Mouse (Mus musculus): Measurements from ENCODE around the gene BC061212. TPM values are rescaled to one million over a fixed set of nuclear protein-coding genes. Genes with fewer than 3 reads are reported as not detected.
"Not testable (repeated sequence)": the region's sequence is repeated elsewhere in the genome, so short reads cannot be mapped to it uniquely, and the experiment has no call there.

Gene BC061212
- not detected in 2 replicates for polyA plus RNA-seq (2016; fragmentation: Nextera tagmentation; extraction: Ambion mirVana)

DNA sequence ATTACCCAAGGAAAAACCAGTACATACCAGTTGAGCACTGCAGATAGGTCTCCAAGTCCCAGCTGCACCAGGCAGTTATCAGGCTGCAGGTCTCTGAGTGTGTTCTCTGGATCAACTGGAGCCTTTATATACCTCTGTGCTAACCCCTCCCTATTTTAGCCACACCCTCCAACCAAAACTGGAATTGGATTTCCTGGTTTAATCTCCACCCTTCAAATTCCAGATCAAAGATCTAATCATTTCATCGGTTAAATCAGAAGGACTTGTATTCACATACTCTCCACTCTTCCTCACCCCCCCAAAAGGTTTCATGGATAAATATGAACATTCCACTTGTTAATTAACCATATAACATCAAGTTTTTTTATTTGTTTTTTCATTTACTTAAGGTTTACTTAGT, at the start of gene BC061212:
Gene BC061212 (minus strand): TSS at position 101 of the 400 bp plus-strand sequence.
- not testable (repeated sequence) for H3K27me3 ChIP-seq (replicated peaks); H3K27ac ChIP-seq; ATAC-seq; H3K9me3 ChIP-seq (replicated peaks); H3K36me3 ChIP-seq; H3K4me2 ChIP-seq; H3K9ac ChIP-seq; H3K4me1 ChIP-seq; H3K4me3 ChIP-seq
- WGBS (ENCODE audit: insufficient replicate concordance) = no CpG with 5 or more reads among the region's 1 CpGs

DNA sequence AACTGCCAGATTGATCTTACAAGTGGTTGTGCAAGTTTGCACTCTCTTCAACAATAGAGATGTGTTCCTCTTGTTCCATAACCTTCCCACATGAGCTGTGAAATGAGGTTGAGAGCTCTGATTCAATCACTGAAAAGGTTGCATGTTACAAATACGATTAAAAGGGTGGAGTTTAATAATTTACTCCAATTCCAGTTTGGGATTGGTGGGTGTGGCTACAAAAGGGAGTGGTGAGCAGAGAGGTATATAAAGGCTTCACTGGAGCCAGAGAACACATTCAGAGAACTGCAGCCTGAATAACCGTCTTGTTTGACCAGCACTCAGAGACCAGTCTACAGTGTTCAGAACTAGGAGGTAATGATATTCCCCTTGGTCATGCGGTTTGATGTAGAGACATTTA, 5.7 kb upstream of the BC061212 start, which contains the start of gene Gm6351:
Gene Gm6351 (plus strand): TSS at position 301 of the 400 bp plus-strand sequence.
- not testable (repeated sequence) for H3K9ac ChIP-seq; H3K4me3 ChIP-seq; H3K27ac ChIP-seq; H3K36me3 ChIP-seq; H3K27me3 ChIP-seq (replicated peaks); H3K9me3 ChIP-seq (replicated peaks); H3K4me2 ChIP-seq; ATAC-seq; H3K4me1 ChIP-seq
- WGBS (ENCODE audit: insufficient replicate concordance) = no CpG with 5 or more reads among the region's 3 CpGs

Other genes starting within 250 kb of the BC061212 start
- gene Gm7792, start 226.8 kb downstream of the BC061212 start, polyA plus RNA-seq (2016; fragmentation: Nextera tagmentation; extraction: Ambion mirVana) = not detected in 2 replicates
- not detected in 2 replicates for gene Gm16429, start 141.5 kb downstream of the BC061212 start, polyA plus RNA-seq (2016; fragmentation: Nextera tagmentation; extraction: Ambion mirVana)
- not detected in 2 replicates for gene Gm6351, start 5.8 kb upstream of the BC061212 start, polyA plus RNA-seq (2016; fragmentation: Nextera tagmentation; extraction: Ambion mirVana)
- not detected in 2 replicates for gene Gm3106, start 147.5 kb upstream of the BC061212 start, polyA plus RNA-seq (2016; fragmentation: Nextera tagmentation; extraction: Ambion mirVana)
- not detected in 2 replicates for gene A430089I19Rik, start 236.3 kb upstream of the BC061212 start, polyA plus RNA-seq (2016; fragmentation: Nextera tagmentation; extraction: Ambion mirVana)
- not detected in 2 replicates for gene Gm6502, start 243.9 kb upstream of the BC061212 start, polyA plus RNA-seq (2016; fragmentation: Nextera tagmentation; extraction: Ambion mirVana)

Data from liver, embryonic 12.5 days (tissue).